Mouse (Mus musculus) left cerebral cortex, adult 11 months (tissue): ENCODE data around the gene Rnaseh2b.

Experiments
- DNase-seq: peaks from one replicate; pipeline ENCODE4 v3.0.0; 2022; ENCODE audit warnings: low spot score

The Rnaseh2b gene

DNA sequence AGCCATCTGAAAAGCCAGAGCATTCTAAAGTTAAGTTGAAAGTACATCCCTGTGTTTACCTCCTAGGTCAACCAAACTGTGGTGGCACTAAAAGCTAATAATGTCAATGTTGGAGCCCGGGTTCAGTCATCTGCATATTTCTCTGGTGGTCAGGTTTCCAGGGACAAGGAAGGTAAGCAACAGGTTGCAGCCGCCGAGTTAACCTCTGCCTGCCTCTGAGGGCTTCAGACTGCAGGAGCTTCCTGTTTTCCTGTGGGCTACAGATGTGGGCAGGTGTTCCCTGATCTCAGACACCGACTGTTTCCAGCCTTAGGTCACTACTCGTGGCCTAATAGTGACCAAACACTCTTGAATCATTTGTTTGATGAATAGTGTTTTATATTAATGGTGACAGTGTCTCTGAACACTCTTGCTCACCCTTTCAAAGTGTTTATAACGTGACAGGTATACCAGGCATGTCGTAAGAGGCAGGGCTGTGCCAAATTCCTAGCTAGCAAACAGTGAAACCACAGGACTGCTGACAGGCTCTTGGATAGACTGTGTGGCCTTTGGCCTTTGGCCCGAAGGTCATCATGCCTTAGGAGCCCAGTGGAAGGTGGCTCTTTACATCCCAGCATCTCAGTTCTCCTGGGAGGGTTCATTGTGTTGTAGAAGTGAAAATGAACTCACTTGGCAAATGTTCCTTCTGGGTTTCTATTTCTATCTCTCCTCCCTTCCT, 69.0 kb downstream of the Rnaseh2b start:
- DNase-seq: no peak

DNA sequence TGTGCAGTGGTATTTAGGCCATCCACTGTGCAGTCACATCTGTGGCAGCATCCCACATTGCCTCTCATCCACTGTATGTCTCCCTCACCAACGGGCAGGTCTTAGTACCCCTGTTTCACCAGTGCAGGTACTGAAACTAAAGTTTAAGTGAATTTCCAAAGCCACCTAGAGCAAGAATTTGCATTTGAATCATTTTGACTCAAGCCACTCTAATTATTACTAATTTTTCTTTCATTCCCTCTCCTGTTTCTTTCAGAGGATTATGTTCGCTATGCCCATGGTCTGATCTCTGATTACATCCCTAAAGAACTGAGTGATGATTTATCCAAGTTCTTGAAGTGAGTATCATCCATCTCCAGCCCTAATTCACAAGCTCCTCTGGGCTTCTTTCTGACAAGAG, 71.4 kb downstream of the Rnaseh2b start:
- no peak for DNase-seq

DNA sequence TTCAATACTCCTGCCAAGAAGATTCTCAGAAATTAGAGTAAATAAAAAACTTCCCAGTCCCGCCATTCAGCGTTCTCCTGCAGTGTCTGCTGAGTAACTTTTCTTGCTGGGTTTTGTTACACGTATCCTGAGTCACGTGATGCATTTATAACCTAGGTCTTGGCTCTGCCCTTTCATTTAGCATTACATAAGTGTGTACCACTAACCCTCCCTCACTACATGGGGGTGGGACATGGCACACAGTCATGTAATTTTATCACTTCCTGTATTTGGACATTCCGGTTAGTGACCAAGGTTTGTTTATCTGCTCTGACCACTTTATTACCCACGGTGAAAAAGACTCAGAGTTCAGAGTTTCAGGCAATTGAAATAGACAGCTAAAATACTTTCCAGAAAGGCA, 78.4 kb downstream of the Rnaseh2b start:
- DNase-seq: no peak

DNA sequence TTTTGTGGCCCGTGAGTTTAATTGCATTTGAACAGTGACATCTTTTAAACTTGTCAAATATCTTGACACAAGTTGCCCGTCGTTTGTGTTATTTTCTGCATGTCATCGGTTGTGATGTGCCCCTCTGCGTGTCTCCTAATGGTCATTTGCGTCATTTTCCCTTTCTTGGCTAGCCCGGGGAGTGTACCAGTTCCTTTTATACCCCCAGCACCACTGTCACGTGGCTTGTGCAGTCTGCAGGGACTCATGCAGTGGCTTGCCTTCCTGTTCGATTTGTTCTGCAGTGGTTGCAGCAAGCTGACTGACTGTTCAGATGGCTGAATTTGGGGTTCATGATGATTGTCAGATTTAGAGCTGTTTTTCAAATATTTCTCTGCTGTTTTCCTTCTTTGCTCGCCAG, 81.6 kb downstream of the Rnaseh2b start:
- no peak for DNase-seq

DNA sequence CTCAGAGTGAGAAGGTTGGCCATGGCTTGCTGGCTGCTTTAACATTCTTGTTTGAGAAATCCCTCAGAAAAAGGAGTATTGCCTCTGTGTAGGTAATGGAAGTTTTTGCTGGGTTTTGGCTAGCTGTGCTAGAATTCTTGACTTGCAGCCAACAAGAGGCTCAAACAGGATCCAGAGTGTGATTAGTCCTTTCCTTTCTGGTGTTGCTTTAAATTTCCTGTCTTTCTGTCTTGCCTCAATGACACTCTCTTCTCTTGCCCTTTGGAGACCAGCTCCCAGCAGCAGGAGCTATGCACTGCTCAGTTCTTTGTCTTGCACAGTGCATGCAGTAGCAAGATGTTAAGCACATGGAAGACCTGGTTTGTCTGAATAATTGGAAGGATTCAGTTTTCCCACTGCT, 83.3 kb downstream of the Rnaseh2b start:
- DNase-seq: no peak

DNA sequence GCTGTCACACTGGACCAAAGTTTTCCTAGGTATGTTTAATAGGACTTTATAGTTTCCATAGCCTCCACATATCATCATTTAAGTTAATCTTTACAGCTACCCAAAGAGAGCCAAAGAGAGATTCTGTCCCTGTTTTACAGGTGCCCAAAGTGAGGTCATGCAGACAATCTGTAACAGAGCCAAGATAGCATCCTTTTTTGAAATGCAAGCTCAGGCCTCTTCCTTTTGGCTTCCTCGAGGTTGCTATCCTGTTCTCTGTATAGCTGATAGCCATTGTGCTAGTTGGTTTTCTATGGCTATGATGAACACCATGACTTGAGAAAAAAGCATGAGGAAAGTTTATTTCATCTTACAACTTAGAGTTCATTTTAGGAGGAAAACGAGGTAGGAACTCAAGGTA, 83.7 kb downstream of the Rnaseh2b start:
- no peak for DNase-seq

DNA sequence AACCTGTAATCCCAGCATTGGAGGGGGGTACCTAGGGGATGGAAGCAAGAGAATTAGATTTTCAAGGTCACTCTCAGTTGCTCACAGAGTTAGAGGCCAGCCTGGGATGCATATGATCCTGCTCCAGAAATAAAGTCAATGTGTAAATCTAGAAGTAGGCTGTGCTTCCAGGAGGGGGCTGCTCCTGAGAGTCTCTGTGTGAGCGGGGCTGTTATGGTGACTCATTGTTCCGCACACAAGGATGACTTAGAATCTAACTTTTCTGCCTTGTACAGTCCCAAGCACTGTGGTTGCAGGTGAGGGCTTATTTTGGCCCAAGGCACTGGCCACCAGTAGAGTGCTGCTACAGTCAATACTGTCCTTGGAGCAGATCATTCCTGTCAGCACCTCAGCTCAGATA, 87.0 kb downstream of the Rnaseh2b start:
- no peak for DNase-seq

DNA sequence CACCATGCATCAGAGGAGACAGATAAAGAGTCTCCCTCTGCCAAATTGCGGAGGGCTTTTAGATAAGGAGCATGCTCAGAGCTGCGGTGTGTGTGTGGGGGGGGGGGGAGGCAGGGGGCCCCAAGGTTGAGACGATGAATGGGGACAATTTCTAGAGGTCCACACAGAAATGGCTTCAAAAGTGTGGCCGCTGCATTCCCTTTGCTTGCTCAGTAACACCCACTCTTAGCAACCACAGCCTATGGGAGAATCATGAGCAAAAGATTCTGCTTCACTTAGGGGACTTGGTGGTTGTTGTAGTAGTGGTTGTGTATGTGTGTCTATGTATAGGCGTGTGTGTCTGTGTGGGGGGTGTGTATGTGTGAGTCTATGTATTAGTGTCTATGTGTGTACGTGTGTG, 88.2 kb downstream of the Rnaseh2b start:
- DNase-seq: no peak

DNA sequence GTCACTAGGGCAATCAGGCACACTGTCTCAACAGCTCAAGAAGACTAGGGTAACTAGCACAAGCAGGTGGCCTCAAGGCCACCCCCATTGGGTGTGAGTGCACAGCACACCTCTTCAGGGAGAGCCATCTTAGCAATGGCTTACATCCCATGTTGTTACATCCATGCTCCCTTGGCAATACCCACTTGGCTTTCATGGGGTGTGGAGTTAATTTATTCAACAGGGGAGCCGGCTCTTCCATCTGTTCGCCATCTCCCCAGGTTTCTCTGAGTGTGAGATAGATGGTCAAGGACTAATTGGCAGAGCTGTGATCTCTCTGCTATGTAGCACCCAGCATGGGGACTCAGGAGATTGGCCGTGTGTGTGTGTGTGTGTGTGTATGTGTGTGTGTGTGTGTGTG, 90.7 kb downstream of the Rnaseh2b start:
- no peak for DNase-seq

DNA sequence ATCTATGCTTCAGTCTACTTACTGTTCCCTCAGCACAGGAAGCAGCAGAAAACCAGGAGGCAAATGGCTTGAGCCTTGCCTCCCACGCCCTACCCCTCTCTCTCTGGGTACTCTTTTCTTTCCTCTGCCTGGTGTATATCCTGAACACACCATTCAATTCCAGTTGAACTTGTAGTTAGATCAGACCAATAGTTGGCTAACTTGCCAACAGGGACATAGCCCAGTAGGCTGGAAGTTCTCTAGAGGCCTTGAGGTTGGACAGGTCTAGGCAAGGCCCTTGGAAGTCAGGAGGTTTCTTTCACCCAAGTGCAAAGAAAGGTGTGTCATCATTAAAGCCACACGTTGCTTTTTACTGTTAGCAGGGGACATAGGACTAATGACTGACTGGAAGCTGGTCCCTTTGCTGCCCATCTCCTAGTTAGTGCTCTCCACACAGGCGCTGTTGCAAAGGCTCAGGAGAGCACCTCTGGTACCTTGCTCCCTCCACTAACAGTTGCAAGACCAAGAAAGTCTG, 91.5 kb downstream of the Rnaseh2b start:
- DNase-seq: no peak

DNA sequence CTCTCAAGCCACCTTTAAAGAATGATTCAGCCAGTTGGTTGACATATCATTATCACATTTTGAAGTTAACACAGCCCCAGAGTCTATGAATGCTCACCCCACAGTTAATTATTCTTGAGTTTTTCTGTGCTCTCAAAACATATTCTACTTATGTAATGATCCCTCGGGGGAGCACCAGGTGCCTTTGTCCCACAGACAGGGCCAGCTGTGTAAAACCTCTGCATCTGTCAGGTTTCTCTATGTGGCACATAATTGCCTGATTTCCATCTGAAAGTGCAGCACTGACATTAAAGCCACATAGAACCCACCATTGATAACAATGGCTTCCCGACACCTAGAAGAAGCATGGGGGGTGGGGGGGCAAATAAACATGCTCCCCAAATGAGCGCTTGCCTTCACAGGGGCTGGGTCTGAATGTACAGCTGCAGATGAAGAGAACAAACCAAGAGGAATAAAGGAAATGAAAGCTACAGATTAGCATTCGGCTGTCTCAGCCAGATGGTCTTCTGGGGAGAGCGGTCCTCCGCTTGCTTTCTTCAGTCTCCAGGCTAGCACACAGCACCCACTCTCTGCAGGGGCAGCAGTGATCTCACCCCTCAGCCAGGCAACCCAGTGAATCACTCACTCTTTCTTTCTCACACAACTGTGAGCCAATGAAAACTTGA, 96.8 kb downstream of the Rnaseh2b start:
- peak; percentile 28 for DNase-seq

DNA sequence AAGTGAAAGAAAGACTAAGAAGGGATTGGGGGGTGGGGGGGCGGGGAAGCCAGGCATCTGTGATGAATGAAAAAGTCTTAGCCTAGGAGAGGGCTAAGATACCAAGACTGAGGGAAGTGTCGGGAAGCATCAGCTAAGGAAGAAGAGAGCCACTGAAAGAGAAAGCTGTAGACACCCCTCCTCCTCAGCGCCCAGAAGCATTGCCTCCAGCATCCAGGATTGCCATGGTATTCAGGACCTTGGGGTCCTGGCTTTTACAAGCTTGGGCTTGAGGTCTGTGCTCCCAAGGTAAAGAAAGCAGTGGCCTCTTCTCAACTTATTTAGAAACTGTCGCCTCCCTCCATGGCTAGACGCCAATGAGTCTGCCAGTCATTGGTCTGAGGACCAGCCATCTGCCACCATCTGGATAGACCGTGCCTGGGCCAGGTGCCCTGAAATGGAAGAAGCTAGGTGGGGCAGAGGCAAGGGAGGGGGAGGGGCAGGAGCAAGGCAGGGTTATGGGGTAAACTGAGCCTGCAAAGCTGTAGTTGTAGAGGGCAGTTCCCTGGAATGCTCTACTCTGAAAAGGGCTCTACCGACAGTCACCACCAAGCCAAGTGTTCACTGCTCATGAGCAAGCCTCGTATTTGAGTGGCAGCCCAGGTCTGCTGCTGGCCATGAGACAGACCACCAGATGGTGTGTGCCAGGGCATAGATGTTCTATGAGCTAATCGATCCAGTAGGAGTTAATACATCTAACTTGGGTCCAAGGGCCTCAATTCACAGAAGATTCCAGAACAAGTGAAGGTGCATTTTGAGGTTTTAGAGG, 97.5 kb downstream of the Rnaseh2b start:
- no peak for DNase-seq

DNA sequence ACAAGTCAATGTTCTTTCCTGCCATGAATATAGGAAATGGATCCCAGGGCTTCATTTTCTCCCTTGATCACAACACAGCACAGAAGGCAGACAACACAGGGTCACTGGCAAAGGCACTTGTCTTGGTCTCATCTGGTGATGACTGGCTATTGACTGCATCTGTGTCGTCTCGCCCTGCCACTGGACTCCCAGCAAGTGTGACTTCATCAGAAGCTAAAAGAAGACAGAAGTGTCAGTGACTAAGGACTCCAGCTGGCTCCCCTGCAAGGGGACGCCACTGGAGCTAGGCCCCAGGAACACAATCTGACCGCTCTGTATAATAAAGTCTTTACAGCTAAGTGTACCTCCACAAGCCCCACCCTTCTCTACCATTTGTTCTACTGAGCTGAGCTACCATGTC, 100.4 kb downstream of the Rnaseh2b start:
- DNase-seq: no peak

DNA sequence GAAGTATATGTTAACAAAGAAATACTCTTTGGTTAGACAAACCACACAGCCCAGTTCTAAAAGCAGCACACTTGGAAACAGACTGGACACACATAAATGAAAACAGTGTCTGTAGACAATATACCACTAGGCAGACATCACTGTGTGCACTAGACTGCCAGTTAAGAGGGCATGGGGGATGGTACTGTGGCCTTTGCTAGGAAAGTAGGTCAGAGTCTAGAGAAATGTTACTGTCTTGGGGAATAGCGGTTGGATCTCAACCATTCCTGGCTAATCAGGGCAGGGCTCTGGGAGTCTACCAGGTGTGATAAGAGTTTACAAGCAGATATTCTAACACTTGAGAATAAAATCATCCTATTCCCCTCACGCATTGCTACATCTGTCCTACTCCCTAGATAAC, 103.0 kb downstream of the Rnaseh2b start:
- DNase-seq: no peak

DNA sequence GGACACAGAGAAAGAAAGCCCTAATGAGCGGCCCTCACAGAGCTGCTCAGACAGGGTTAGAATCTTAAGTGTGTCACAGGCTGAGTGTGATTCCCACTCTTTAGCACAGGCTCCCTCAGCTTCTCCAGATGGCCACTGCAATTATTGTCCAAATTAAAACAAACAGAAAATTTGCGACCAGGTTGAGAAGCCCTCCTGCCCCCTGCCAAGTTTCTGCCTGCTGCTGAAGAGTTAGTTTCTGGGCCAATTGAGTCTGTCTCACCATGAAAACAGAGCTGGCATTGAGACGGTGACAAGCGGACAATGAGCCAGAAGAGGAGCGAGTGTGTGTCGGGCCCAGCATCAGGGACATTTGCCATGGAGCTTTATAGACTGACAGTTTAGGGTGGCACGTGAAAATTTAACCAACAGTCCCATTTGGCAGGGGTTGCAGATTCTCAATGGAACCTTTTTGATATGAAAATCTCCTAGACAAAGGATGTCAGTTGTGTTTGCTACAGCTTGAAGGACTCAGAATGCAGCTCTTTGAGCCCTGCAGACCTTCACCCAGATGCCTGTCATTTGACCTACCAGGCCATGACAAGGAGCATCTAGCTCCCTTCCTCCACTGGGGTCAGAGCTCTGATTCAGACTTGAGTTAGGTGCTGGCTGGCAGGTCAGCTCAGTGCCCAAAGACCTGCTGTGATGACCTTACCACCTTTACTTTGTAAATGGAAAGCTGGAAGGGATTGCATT, 123.8 kb downstream of the Rnaseh2b start:
- peak; percentile 8 for DNase-seq

DNA sequence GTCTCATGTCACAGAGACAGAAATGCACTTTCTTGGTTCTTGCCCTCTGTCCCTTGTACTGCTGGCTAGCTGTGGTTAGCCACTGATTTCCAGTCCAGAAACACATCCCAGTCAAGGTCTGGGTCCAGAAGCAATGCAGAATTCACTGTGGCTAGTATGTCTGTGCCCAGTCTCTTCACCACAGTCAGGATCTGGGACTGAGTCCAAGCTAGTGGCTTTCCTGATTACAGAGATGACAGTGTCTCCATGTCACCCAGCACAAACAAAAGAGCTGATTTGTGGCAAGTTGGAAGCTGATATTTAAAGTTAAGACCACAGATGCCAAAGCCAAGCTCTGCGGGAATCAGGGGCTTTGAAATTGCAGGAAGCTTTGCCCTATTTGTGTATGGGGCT, 124.3 kb downstream of the Rnaseh2b start:
- peak; percentile 16 for DNase-seq

DNA sequence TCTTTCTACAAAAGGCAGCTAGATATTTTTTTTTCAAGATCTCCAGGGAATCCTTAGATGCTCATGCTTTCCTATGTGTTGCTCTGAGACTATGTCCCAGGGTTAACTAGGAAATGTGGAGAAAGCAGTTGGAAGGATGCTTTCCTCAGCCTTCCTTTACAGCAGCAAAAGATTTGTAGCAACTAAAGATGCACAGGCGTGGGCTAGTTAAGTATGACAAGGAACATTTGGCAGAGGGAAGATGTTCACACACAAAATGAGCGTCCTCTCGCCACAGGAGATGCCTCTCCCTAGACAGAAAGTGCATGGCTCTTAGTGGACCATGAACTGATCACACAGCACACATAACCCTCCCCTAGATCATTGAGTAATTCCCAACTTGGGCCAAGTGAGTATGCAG, 125.1 kb downstream of the Rnaseh2b start:
- DNase-seq: no peak

DNA sequence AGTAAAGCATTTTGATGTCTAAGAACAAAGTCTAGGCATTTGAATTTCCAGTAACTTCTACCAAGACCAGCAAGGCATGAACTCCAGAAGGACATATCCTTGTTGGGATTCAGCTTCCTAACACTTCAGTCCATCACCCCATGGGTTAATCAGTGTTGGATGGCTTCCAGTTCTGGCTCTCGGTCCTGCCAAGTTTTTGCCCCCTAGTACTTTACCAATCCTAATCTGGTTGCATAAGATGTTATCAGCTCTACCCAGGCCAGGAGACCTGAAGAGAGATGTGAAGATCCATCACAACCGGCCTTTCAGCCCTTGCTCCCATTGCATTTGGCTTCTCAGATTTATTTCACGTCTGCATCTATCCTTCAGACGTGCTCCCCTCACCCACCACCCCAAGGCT, 129.9 kb downstream of the Rnaseh2b start:
- no peak for DNase-seq
